Mouse (Mus musculus) hindbrain, embryonic 16.5 days (tissue): ENCODE measurements around the gene Ppp1r35. TPM values are rescaled to one million over a fixed set of nuclear protein-coding genes. Genes with fewer than 3 reads are reported as not detected.

Experiments used
- polyA plus RNA-seq: library from polyadenylated mRNA; unstranded; fragments of >200 nt; fragmentation: Nextera tagmentation; extraction: Ambion mirVana; gene quantifications from 2 replicates; pipeline ENCODE4 v1.2.1, GENCODE M21; 2015

Ppp1r35 gene
- polyA plus RNA-seq, 1 experiment from 2014 or later, result 41.8 TPM

Other genes with a start within 250 kb of the Ppp1r35 start
- not detected in 2 replicates for gene Epo, start 245.6 kb upstream of the Ppp1r35 start, polyA plus RNA-seq
- gene Gnb2, start 245.3 kb upstream of the Ppp1r35 start, polyA plus RNA-seq, result 519 and 521 TPM in 2 replicates
- 268 and 271 TPM in 2 replicates for gene Actl6b, start 225.3 kb upstream of the Ppp1r35 start, polyA plus RNA-seq
- 7.9 and 8.4 TPM in 2 replicates for gene Tfr2, start 209.0 kb upstream of the Ppp1r35 start, polyA plus RNA-seq
- gene Mospd3, start 177.8 kb upstream of the Ppp1r35 start, polyA plus RNA-seq, result 60.0 and 63.4 TPM in 2 replicates
- gene Pcolce, start 165.1 kb upstream of the Ppp1r35 start, polyA plus RNA-seq, result 23.3 and 25.7 TPM in 2 replicates
- gene Fbxo24, start 149.8 kb upstream of the Ppp1r35 start, polyA plus RNA-seq, result not detected in 2 replicates
- 14.9 and 21.6 TPM in 2 replicates for gene Lrch4, start 149.7 kb upstream of the Ppp1r35 start, polyA plus RNA-seq
- gene Gm20605, start 149.7 kb upstream of the Ppp1r35 start, polyA plus RNA-seq, result 7.4 and 7.6 TPM in 2 replicates
- 3.4 and 6.6 TPM in 2 replicates for gene Sap25, start 137.5 kb upstream of the Ppp1r35 start, polyA plus RNA-seq
- gene Irs3, start 133.1 kb upstream of the Ppp1r35 start, polyA plus RNA-seq, result 0.11 and 0.16 TPM in 2 replicates
- 20.1 and 21.7 TPM in 2 replicates for gene Agfg2, start 94.1 kb upstream of the Ppp1r35 start, polyA plus RNA-seq
- 44.0 and 50.2 TPM in 2 replicates for gene Nyap1, start 37.2 kb upstream of the Ppp1r35 start, polyA plus RNA-seq
- 101 and 150 TPM in 2 replicates for gene Tsc22d4, start 33.1 kb upstream of the Ppp1r35 start, polyA plus RNA-seq
- gene Mepce, start 8.8 kb downstream of the Ppp1r35 start, polyA plus RNA-seq, result 11.1 and 12.2 TPM in 2 replicates
- gene Zcwpw1, start 8.9 kb downstream of the Ppp1r35 start, polyA plus RNA-seq, result 11.2 and 13.5 TPM in 2 replicates
- gene Pilra, start 57.4 kb downstream of the Ppp1r35 start, polyA plus RNA-seq, result 0.17 and 0.51 TPM in 2 replicates
- not detected in 2 replicates for gene Pilrb1, start 79.3 kb downstream of the Ppp1r35 start, polyA plus RNA-seq
- gene Pilrb2, start 93.0 kb downstream of the Ppp1r35 start, polyA plus RNA-seq, result not detected in 2 replicates
- gene Cyp3a13, start 142.8 kb downstream of the Ppp1r35 start, polyA plus RNA-seq, result not detected in 2 replicates
- 1.9 and 2.0 TPM in 2 replicates for gene Gjc3, start 184.2 kb downstream of the Ppp1r35 start, polyA plus RNA-seq
- gene Azgp1, start 202.7 kb downstream of the Ppp1r35 start, polyA plus RNA-seq, result not detected in 2 replicates
- not detected in 2 replicates for gene Smok3a, start 242.4 kb downstream of the Ppp1r35 start, polyA plus RNA-seq
- gene Smok3b, start 242.6 kb downstream of the Ppp1r35 start, polyA plus RNA-seq, result not detected in 2 replicates